Mouse (Mus musculus) liver, embryonic 16.5 days (tissue): ENCODE data around the gene Galnt2. TPM values are rescaled to one million over a fixed set of nuclear protein-coding genes. Genes with fewer than 3 reads are reported as not detected.

Experiments used
- ATAC-seq: fragments of 200-750 bp; cut with Nextera tagmentation; 2 replicates; pipeline ENCODE4 v1.8.0; 2017; ENCODE audit warnings: low read depth, mild to moderate bottlenecking, moderate number of reproducible peaks, moderate library complexity
- H3K27ac ChIP-seq: fragments of 300-500 bp; sonication (generic); 2 replicates; pipeline ENCODE4 v1.5.1; 2014; ENCODE audit warnings: mild to moderate bottlenecking, low read length
- H3K27me3 ChIP-seq: fragments of 300-500 bp; sonication (generic); 2 replicates; pipeline ENCODE4 v1.6.1; 2014; ENCODE audit warnings: low read depth, low read length, mixed read lengths; ENCODE audit not compliant: control insufficient read depth, insufficient read depth
- H3K36me3 ChIP-seq: fragments of 300-500 bp; sonication (generic); 2 replicates; pipeline ENCODE4 v1.6.1; 2014; ENCODE audit warnings: mild to moderate bottlenecking; ENCODE audit not compliant: control insufficient read depth, insufficient read depth
- H3K4me1 ChIP-seq: fragments of 300-500 bp; sonication (generic); 2 replicates; pipeline ENCODE4 v1.6.1; 2014; ENCODE audit warnings: low read depth, low read length, mixed read lengths; ENCODE audit not compliant: control insufficient read depth
- H3K4me2 ChIP-seq: fragments of 300-500 bp; sonication (generic); 2 replicates; pipeline ENCODE4 v1.6.1; 2014; ENCODE audit warnings: low read depth, low read length, mixed read lengths
- H3K4me3 ChIP-seq: fragments of 300-500 bp; sonication (generic); 2 replicates; pipeline ENCODE4 v1.5.1; 2014; ENCODE audit warnings: low read depth, mild to moderate bottlenecking, low read length
- H3K9ac ChIP-seq: fragments of 300-500 bp; sonication (generic); 2 replicates; pipeline ENCODE4 v1.6.1; 2014; ENCODE audit warnings: low read depth, low read length
- H3K9me3 ChIP-seq: fragments of 300-500 bp; sonication (generic); replicated peaks from 2 replicates; pipeline ENCODE4 v1.6.1; 2016; ENCODE audit warnings: low read length; ENCODE audit not compliant: control insufficient read depth
- WGBS: fragments of 180-500 bp; shearing (Covaris S2); extraction: QIAGEN DNeasy Blood & Tissue Kit; methylation state at CpG from one replicate; pipeline ENCODE4 v1.1.7; 2014; ENCODE audit not compliant: insufficient replicate concordance; 5-methylcytosine and 5-hydroxymethylcytosine counted together
- polyA plus RNA-seq: library from polyadenylated mRNA; unstranded; fragments of >200 nt; fragmentation: Nextera tagmentation; extraction: Ambion mirVana; gene quantifications from 2 replicates; pipeline ENCODE4 v1.2.1, GENCODE M21; 2015

The Galnt2 gene
- polyA plus RNA-seq, 1 experiment from 2014 or later = 13.3 TPM

GRCm38 (mm10) chr8:124301935-124302555 lies 70.9 kb downstream of the Galnt2 start:
- Histone ChIP-seq H3K4me1 (peaks cover 3% of the 10 kb centered on the region), H3K27me3 (no peaks in the 10 kb centered on the region), H3K36me3 (no peaks in the 10 kb centered on the region), H3K9me3 (no peaks in the 10 kb centered on the region), H3K27ac (no peak overlapping the region), H3K4me3 (no peak overlapping the region), H3K4me2 (no peak overlapping the region), H3K9ac (no peak overlapping the region)
- WGBS = 46% methylated on average over 7 of the region's 7 CpGs
- ATAC-seq = no peak

- Histone ChIP-seq H3K9ac (no peak overlapping the region), H3K36me3 (no peaks in the 10 kb centered on the region; the same call in 1 of the 2 replicates), H3K4me2 (no peak overlapping the region), H3K9me3 (no peaks in the 10 kb centered on the region), H3K27me3 (no peaks in the 10 kb centered on the region), H3K4me3 (no peak overlapping the region), H3K4me1 (peaks cover 3% of the 10 kb centered on the region), H3K27ac (no peak overlapping the region)
- WGBS = 76% methylated on average over 15 of the region's 15 CpGs
- ATAC-seq = no peak
Measured at GRCm38 (mm10) chr8:124303211-124303902, 72.2 kb downstream of the Galnt2 start.

GRCm38 (mm10) chr8:124304141-124304540 lies 73.0 kb downstream of the Galnt2 start:
- WGBS = 72% methylated on average over 4 of the region's 4 CpGs
- peaks cover 3% of the 10 kb centered on the region for H3K4me1 ChIP-seq
- no peak overlapping the region for H3K4me2 ChIP-seq
- no peak overlapping the region for H3K27ac ChIP-seq
- H3K36me3 ChIP-seq = no peaks in the 10 kb centered on the region; the same call in 1 of the 2 replicates
- H3K4me3 ChIP-seq = no peak overlapping the region
- no peak for ATAC-seq
- no peaks in the 10 kb centered on the region for H3K9me3 ChIP-seq
- H3K9ac ChIP-seq = no peak overlapping the region
- H3K27me3 ChIP-seq = no peaks in the 10 kb centered on the region

GRCm38 (mm10) chr8:124306574-124306973 lies 75.4 kb downstream of the Galnt2 start:
- peaks cover 6% of the 10 kb centered on the region for H3K4me1 ChIP-seq
- H3K9ac ChIP-seq = no peak overlapping the region
- H3K4me3 ChIP-seq = no peak overlapping the region
- no peaks in the 10 kb centered on the region; the same call in 1 of the 2 replicates for H3K36me3 ChIP-seq
- H3K9me3 ChIP-seq = no peaks in the 10 kb centered on the region
- 32% methylated on average over 7 of the region's 7 CpGs for WGBS
- ATAC-seq = no peak
- H3K4me2 ChIP-seq = no peak overlapping the region
- no peaks in the 10 kb centered on the region for H3K27me3 ChIP-seq
- H3K27ac ChIP-seq = no peak overlapping the region

- H3K27me3 ChIP-seq = no peaks in the 10 kb centered on the region
- ATAC-seq = no peak
- WGBS = 83% methylated on average over 10 of the region's 10 CpGs
- peaks cover 6% of the 10 kb centered on the region for H3K4me1 ChIP-seq
- H3K9me3 ChIP-seq = no peaks in the 10 kb centered on the region
- no peak overlapping the region for H3K27ac ChIP-seq
- no peak overlapping the region for H3K9ac ChIP-seq
- H3K4me2 ChIP-seq = no peak overlapping the region
- no peak overlapping the region for H3K4me3 ChIP-seq
- H3K36me3 ChIP-seq = no peaks in the 10 kb centered on the region; the same call in 1 of the 2 replicates
Measured at GRCm38 (mm10) chr8:124307700-124308099, 76.5 kb downstream of the Galnt2 start.

- ATAC-seq = peak; percentile 61
- Histone ChIP-seq H3K4me1 (peaks cover 6% of the 10 kb centered on the region), H3K27ac (no peak overlapping the region; the same call in 1 of the 2 replicates), H3K9me3 (no peaks in the 10 kb centered on the region), H3K9ac (no peak overlapping the region), H3K27me3 (no peaks in the 10 kb centered on the region), H3K36me3 (no peaks in the 10 kb centered on the region; the same call in 1 of the 2 replicates), H3K4me2 (no peak overlapping the region), H3K4me3 (no peak overlapping the region)
- WGBS = 71% methylated on average over 13 of the region's 13 CpGs
Measured at GRCm38 (mm10) chr8:124310509-124310908, 79.3 kb downstream of the Galnt2 start.

- Histone ChIP-seq H3K4me2 (no peak overlapping the region), H3K4me1 (peaks cover 6% of the 10 kb centered on the region), H3K9ac (no peak overlapping the region), H3K4me3 (no peak overlapping the region), H3K36me3 (no peaks in the 10 kb centered on the region; the same call in 1 of the 2 replicates), H3K27me3 (no peaks in the 10 kb centered on the region), H3K9me3 (no peaks in the 10 kb centered on the region), H3K27ac (no peak overlapping the region)
- WGBS = 72% methylated on average over 6 of the region's 6 CpGs
- ATAC-seq = 0 out of 2 replicates have a peak, but pooled peaks have one; percentile 23
Measured at GRCm38 (mm10) chr8:124311111-124311510, 79.9 kb downstream of the Galnt2 start.

- 80% methylated on average over 17 of the region's 17 CpGs for WGBS
- Histone ChIP-seq H3K27me3 (no peaks in the 10 kb centered on the region), H3K4me2 (no peak overlapping the region), H3K4me3 (no peak overlapping the region), H3K4me1 (peaks cover 7% of the 10 kb centered on the region), H3K27ac (no peak overlapping the region), H3K9ac (no peak overlapping the region), H3K9me3 (no peaks in the 10 kb centered on the region), H3K36me3 (no peaks in the 10 kb centered on the region; the same call in 1 of the 2 replicates)
- no peak for ATAC-seq
Measured at GRCm38 (mm10) chr8:124311723-124312122, 80.5 kb downstream of the Galnt2 start.

GRCm38 (mm10) chr8:124312228-124312627 lies 81.0 kb downstream of the Galnt2 start:
- no peak overlapping the region for H3K9ac ChIP-seq
- WGBS = 72% methylated on average over 10 of the region's 10 CpGs
- no peaks in the 10 kb centered on the region for H3K27me3 ChIP-seq
- no peaks in the 10 kb centered on the region; the same call in 1 of the 2 replicates for H3K36me3 ChIP-seq
- no peak overlapping the region for H3K4me2 ChIP-seq
- H3K27ac ChIP-seq = no peak overlapping the region
- no peak overlapping the region for H3K4me3 ChIP-seq
- ATAC-seq = no peak
- H3K9me3 ChIP-seq = no peaks in the 10 kb centered on the region
- H3K4me1 ChIP-seq = peaks cover 11% of the 10 kb centered on the region
